Mouse (Mus musculus) heart, postnatal 0 days (tissue): ENCODE data around the gene Sh3yl1.

ENCODE experiments used
- CTCF ChIP-seq: IDR thresholded peaks from 2 replicates; pipeline ENCODE4 v1.5.1; 2016; ENCODE audit warnings: antibody characterized with exemption, control low read depth, low read depth
- EP300 ChIP-seq: IDR thresholded peaks from 2 replicates; pipeline ENCODE4 v1.6.1; 2016; ENCODE audit warnings: antibody characterized with exemption, low read depth

DNA sequence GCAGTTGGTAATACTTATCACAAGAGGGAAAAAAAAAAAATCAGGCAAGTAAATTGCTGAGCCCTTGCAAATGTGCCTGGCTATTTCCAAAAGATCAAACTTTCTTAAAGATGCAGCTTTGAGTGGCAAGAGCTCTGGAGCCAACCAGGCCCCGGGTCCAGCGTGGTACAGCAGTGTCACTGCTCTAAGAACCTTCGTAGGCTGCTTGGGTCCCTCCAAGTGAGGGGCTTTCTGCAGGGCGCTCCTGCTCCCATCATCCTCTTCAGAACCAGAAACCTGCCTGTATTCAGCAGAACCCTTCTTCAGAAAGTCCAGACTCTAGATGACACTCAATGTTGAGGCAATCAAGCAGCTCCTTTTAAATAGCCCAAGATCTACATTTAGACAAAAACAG lies 27.9 kb upstream of the Sh3yl1 start:
- TF ChIP-seq CTCF (no peak), EP300 (no peak)
